In the genomic region with DNA sequence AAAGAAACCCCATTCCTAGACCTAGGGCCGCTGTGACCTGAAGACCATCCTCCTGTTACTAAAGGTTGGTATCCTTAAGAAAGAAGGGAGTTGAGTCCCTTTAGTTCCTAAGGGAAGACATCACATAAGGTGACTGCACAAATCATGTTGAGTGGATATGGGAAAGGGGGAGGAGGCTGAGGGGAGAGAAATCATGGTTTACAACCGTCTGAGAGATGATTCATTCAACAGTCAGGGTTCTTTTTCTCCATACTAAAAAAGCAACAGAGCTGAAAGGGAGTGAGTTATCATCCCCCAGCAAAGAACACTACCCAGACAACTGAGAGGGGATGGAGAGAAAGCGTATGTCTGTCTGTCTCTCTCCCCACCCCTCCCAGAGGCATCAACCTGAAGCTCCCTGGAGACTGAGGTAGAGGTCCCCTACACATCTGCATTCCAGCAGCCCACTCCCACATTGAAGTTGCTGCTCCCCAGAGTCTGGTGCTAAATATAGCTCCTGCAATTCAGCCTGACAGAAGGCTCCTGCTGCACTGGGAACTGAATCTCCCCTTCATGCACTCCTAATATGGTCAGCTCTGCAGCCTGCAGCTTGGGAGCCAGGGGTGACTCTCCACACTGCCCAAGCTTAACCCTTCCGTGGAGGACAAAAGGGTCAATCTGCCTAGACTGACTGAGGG, we compare ENCODE assay signal across 9 mouse cellular contexts.
DNase-seq lines count a peak whose midpoint lies in the region; ATAC-seq lines count a peak whose summit lies in the region.
"Had no signal": no experiment of that assay in that cellular context is flagged by ENCODE, and none has a peak within 500 bp of the region (broad histone marks: within the 10 kb centered on the region; RNA-seq: fewer than 3 reads in every experiment).

No protein-coding gene starts in this region.

- no peaks in the 10 kb centered on the region for H3K9me3 ChIP-seq in heart, embryonic 12.5 days (replicated peaks)

- peak; percentile 8 to 54 for DNase-seq in left cerebral cortex, adult 18-20 months (ENCODE audit: low spot score in 2 of 2)
- no peak for DNase-seq in left cerebral cortex, postnatal 10 days (ENCODE audit: extremely low spot score in 1 of 2, low spot score in 2 of 2)
- DNase-seq in embryo, embryonic 9.5 days (ENCODE audit: extremely low spot score): peak; percentile 25
- peak; percentile 37 for DNase-seq in retina, embryonic 14.5 days (ENCODE audit: low spot score)
- no peak for DNase-seq in cerebellum, postnatal 4 days (ENCODE audit: low spot score in 2 of 2)

- H3K4me3 ChIP-seq in heart, embryonic 12.5 days: no peak overlapping the region

- peak overlapping the region; percentile 49; the same call in 1 of the 2 replicates for H3K9ac ChIP-seq in heart, embryonic 12.5 days

- H3K27ac ChIP-seq in heart, embryonic 12.5 days (ENCODE audit: poor library complexity, severe bottlenecking): peak overlapping the region; percentile 97
- H3K27ac ChIP-seq: macrophage had no signal

- intact Hi-C loops in left cerebral cortex, postnatal 10 days (cut with DNase I): no loop called here

- H3K4me2 ChIP-seq in heart, embryonic 12.5 days: peak overlapping the region; percentile 34; the same call in 1 of the 2 replicates

- H3K27me3 ChIP-seq in heart, embryonic 12.5 days (replicated peaks): no peaks in the 10 kb centered on the region

- no peaks in the 10 kb centered on the region for H3K36me3 ChIP-seq in heart, embryonic 12.5 days

- peaks cover 33% of the 10 kb centered on the region for H3K4me1 ChIP-seq in heart, embryonic 12.5 days (replicated peaks)

- ATAC-seq in heart, embryonic 12.5 days (ENCODE audit: insufficient number of reproducible peaks, low FRiP score): peak; percentile 91
- ATAC-seq in granulocyte monocyte progenitor cell, adult 5-6 weeks (replicated peaks; ENCODE audit: poor library complexity, severe bottlenecking): no peak
- no peak for ATAC-seq in erythroid progenitor cell, adult 5-6 weeks (replicated peaks; ENCODE audit: low FRiP score, poor library complexity, severe bottlenecking)

- WGBS in heart, embryonic 12.5 days: 32% methylated on average over 4 of the region's 4 CpGs

Comparison
In these comparisons a context has a peak if more than half of its experiments do, and no peak if none do; other contexts are left out.
1. DNase-seq: peak in left cerebral cortex, adult 18-20 months (2 of 2), embryo, embryonic 9.5 days (single experiment) and retina, embryonic 14.5 days (single experiment); none in left cerebral cortex, postnatal 10 days (0 of 2) and cerebellum, postnatal 4 days (0 of 2).